Mouse (Mus musculus): ENCODE measurements around the gene Btbd35f14.
"Not testable (repeated sequence)": the region's sequence is repeated elsewhere in the genome, so short reads cannot be mapped to it uniquely, and the experiment has no call there.

Gene Btbd35f14

DNA sequence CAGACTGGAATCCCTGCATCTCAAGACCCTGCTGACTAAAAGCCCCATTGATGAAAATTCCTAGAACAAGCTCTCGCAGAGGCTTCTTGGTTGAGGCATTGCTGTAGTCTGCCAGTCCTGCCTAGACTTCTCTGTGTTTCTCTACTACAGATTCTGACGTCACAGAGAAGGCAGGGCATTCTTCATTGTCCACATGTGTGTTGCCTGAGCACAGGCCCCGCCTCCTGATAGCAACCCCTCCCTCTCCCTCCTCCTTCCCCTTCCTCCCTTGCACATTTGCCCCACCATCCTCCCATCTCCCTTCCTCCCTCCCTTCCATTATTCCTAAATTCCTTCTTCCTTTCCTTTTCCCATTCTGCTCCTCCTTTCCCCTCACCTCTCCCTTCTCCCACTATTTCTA lies at the start of gene Btbd35f14:
TSS of gene Btbd35f14 (minus strand) at position 101 of the 400 bp plus-strand sequence.
- not testable (repeated sequence) for DNase-seq (ENCODE audit: low spot score in 2 of 2)

DNA sequence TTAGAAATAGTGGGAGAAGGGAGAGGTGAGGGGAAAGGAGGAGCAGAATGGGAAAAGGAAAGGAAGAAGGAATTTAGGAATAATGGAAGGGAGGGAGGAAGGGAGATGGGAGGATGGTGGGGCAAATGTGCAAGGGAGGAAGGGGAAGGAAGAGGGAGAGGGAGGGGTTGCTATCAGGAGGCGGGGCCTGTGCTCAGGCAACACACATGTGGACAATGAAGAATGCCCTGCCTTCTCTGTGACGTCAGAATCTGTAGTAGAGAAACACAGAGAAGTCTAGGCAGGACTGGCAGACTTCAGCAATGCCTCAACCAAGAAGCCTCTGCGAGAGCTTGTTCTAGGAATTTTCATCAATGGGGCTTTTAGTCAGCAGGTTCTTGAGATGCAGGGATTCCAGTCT lies 45.3 kb downstream of the Btbd35f14 start, which contains the start of gene Btbd35f13:
TSS of gene Btbd35f13 (plus strand) at position 301 of the 400 bp plus-strand sequence.
- not testable (repeated sequence) for DNase-seq (ENCODE audit: low spot score in 2 of 2)
